Mouse (Mus musculus) heart, postnatal 0 days (tissue): ENCODE measurements around the gene Hsd17b2. TPM values are rescaled to one million over a fixed set of nuclear protein-coding genes. Genes with fewer than 3 reads are reported as not detected.

Experiments used
- ATAC-seq: fragments of 200-750 bp; cut with Nextera tagmentation; 2 replicates; pipeline ENCODE4 v1.8.0; 2017; ENCODE audit warnings: low read depth, moderate number of reproducible peaks, moderate library complexity; ENCODE audit not compliant: insufficient read depth
- DNase-seq: peaks from one replicate; pipeline ENCODE4 v3.0.0-alpha.2; 2016; ENCODE audit warnings: low spot score
- H3K27ac ChIP-seq: fragments of 300-500 bp; sonication (generic); 2 replicates; pipeline ENCODE4 v1.5.1; 2014; ENCODE audit warnings: low read depth, mild to moderate bottlenecking
- H3K27me3 ChIP-seq: fragments of 300-500 bp; sonication (generic); 2 replicates; pipeline ENCODE4 v1.6.1; 2014; ENCODE audit warnings: low read length, mixed read lengths; ENCODE audit not compliant: control insufficient read depth, insufficient read depth
- H3K36me3 ChIP-seq: fragments of 300-500 bp; sonication (generic); replicated peaks from 2 replicates; pipeline ENCODE4 v1.6.1; 2014; ENCODE audit warnings: low read length, mixed read lengths; ENCODE audit not compliant: control insufficient read depth, insufficient read depth
- H3K4me1 ChIP-seq: fragments of 300-500 bp; sonication (generic); 2 replicates; pipeline ENCODE4 v1.6.1; 2014; ENCODE audit warnings: antibody characterized with exemption; ENCODE audit not compliant: control insufficient read depth, insufficient read depth
- H3K4me2 ChIP-seq: fragments of 300-500 bp; sonication (generic); 2 replicates; pipeline ENCODE4 v1.6.1; 2014; ENCODE audit warnings: low read depth, mild to moderate bottlenecking, low read length, moderate library complexity
- H3K4me3 ChIP-seq: fragments of 300-500 bp; sonication (generic); 2 replicates; pipeline ENCODE4 v1.5.1; 2014; ENCODE audit warnings: low read depth, low read length
- H3K9ac ChIP-seq: fragments of 300-500 bp; sonication (generic); replicated peaks from 2 replicates; pipeline ENCODE4 v1.6.1; 2014; ENCODE audit warnings: low read depth, low read length, mixed read lengths
- H3K9me3 ChIP-seq: fragments of 300-500 bp; sonication (generic); replicated peaks from 2 replicates; pipeline ENCODE4 v1.6.1; 2016; ENCODE audit warnings: low read length; ENCODE audit not compliant: control insufficient read depth
- CTCF ChIP-seq: IDR thresholded peaks from 2 replicates; pipeline ENCODE4 v1.5.1; 2016; ENCODE audit warnings: antibody characterized with exemption, control low read depth, low read depth
- EP300 ChIP-seq: IDR thresholded peaks from 2 replicates; pipeline ENCODE4 v1.6.1; 2016; ENCODE audit warnings: antibody characterized with exemption, low read depth
- WGBS: fragments of 180-500 bp; shearing (Covaris S2); extraction: QIAGEN DNeasy Blood & Tissue Kit; methylation state at CpG from one replicate; pipeline ENCODE4 v1.1.7; 2014; 5-methylcytosine and 5-hydroxymethylcytosine counted together
- polyA plus RNA-seq: library from polyadenylated mRNA; unstranded; fragments of >200 nt; fragmentation: Nextera tagmentation; extraction: Ambion mirVana; gene quantifications from 2 replicates; pipeline ENCODE4 v1.2.1, GENCODE M21; 2015
- total RNA-seq: library from RNA; depleted of rRNA; stranded (reverse); fragments of >200 nt; gene quantifications from 2 replicates; pipeline ENCODE4 v1.2.3, GENCODE M21; 2014; ENCODE audit warnings: low replicate concordance; rRNA removed

Hsd17b2 gene
- total and polyA plus RNA-seq, 2 experiments from 2014 or later: 2.3 TPM; not detected in 1

GRCm38 (mm10) chr8:117801443-117802298 is 100.0 kb downstream of the Hsd17b2 start, which contains the start of gene Mphosph6:
Gene Mphosph6, minus strand, starts transcription at chr8:117801943.
- H3K27me3 ChIP-seq: no peaks in the 10 kb centered on the region
- H3K9me3 ChIP-seq: no peaks in the 10 kb centered on the region
- peak within 1 kb of the TSS; percentile 81 for H3K4me3 ChIP-seq
- H3K36me3 ChIP-seq: peaks cover 23% of the 10 kb centered on the region
- peaks cover 12% of the 10 kb centered on the region for H3K4me1 ChIP-seq
- DNase-seq: peak; percentile 94
- under 1% methylated on average over 65 of the region's 65 CpGs for WGBS
- peak within 1 kb of the TSS; percentile 76 for H3K9ac ChIP-seq
- peak; percentile 99 for ATAC-seq
- H3K27ac ChIP-seq: peak within 1 kb of the TSS; percentile 93
- peak; percentile 35 for TF ChIP-seq CTCF
- TF ChIP-seq EP300: no peak
- H3K4me2 ChIP-seq: peak within 1 kb of the TSS; percentile 82

- ATAC-seq (peak; percentile 23), DNase-seq (no peak)
- TF ChIP-seq EP300 (no peak), CTCF (no peak)
- Histone ChIP-seq H3K27me3 (no peaks in the 10 kb centered on the region), H3K36me3 (peaks cover 17% of the 10 kb centered on the region), H3K4me2 (peak overlapping the region; percentile 82), H3K9ac (peak overlapping the region; percentile 59), H3K9me3 (no peaks in the 10 kb centered on the region), H3K4me1 (peaks cover 12% of the 10 kb centered on the region), H3K27ac (peak overlapping the region; percentile 65), H3K4me3 (peak overlapping the region; percentile 81)
- 2% methylated on average over 11 of the region's 11 CpGs for WGBS
Measured at GRCm38 (mm10) chr8:117802299-117802689, 100.6 kb downstream of the Hsd17b2 start.

DNA sequence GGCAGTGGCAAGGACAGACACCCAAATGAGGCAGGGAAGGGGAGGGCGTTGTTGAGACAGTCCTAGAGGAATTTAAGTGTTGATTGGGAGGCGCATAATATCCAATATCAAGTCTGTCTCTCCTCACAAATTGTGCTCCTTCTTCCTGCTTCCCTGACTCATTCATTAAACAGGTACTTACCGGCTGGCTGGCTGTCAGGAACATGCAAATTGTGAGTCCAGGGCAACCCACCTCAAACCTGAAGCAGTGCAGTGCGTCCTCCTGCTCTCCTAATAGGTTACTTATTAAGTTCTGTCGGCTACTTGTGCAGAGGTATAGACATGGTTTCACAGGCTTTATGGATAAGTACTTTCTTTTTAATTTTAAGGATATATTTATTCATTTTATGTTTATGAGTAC is 103.7 kb downstream of the Hsd17b2 start:
- ATAC-seq (no peak), DNase-seq (no peak)
- TF ChIP-seq CTCF (no peak), EP300 (no peak)
- Histone ChIP-seq H3K4me3 (no peak overlapping the region), H3K9ac (no peak overlapping the region), H3K9me3 (no peaks in the 10 kb centered on the region), H3K4me1 (peaks cover 12% of the 10 kb centered on the region), H3K4me2 (no peak overlapping the region), H3K36me3 (no peaks in the 10 kb centered on the region), H3K27me3 (no peaks in the 10 kb centered on the region), H3K27ac (no peak overlapping the region)
- 74% methylated on average over 5 of the region's 5 CpGs for WGBS

Other genes starting within 250 kb of the Hsd17b2 start
- gene Plcg2, start 203.6 kb upstream of the Hsd17b2 start, total RNA-seq: 8.8 and 9.2 TPM in 2 replicates
- gene Plcg2, start 203.6 kb upstream of the Hsd17b2 start, polyA plus RNA-seq: 4.9 and 5.0 TPM in 2 replicates
- 0.23 and 2.0 TPM in 2 replicates for gene Sdr42e1, start 28.2 kb upstream of the Hsd17b2 start, total RNA-seq
- gene Sdr42e1, start 28.2 kb upstream of the Hsd17b2 start, polyA plus RNA-seq: 0.61 and 0.92 TPM in 2 replicates
- 12.9 and 24.3 TPM in 2 replicates for gene Mphosph6, start 100.0 kb downstream of the Hsd17b2 start, total RNA-seq
- gene Mphosph6, start 100.0 kb downstream of the Hsd17b2 start, polyA plus RNA-seq: 19.8 and 23.6 TPM in 2 replicates